In the genomic region with DNA sequence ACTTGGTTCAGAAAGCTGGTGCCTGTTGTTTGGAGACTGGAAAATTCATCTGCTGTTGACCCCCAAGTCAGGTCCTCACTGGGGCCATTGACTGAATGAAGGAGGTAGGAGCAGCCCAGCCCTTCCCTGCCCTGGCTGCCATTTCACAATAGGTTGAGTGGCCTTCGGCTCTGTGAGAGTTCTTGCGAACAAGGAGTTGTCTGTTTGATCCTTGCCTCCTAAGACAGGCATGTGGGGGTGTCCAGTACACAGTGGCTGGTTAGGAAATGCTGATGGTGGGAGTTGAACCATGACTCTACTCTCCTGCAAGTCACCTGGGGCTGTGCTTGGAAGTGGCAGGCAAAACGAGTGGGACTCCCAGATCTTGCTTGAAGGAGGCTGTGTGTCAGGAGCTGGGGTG, we compare ENCODE assay signal across 22 mouse cellular contexts. TPM values are rescaled to one million over a fixed set of nuclear protein-coding genes. Genes with fewer than 3 reads are reported as not detected.
DNase-seq lines count a peak whose midpoint lies in the region; ATAC-seq and TF ChIP-seq lines count a peak whose summit lies in the region.
"Had no signal": no experiment of that assay in that cellular context is flagged by ENCODE, and none has a peak within 500 bp of the region (broad histone marks: within the 10 kb centered on the region; RNA-seq: fewer than 3 reads in every experiment).

No protein-coding gene starts in this region.

- no peak overlapping the region for H3K9ac ChIP-seq in neural tube, embryonic 12.5 days
- H3K9ac ChIP-seq in neural tube, embryonic 15.5 days (replicated peaks), result no peak overlapping the region
- no peak overlapping the region for H3K9ac ChIP-seq in intestine, postnatal 0 days (ENCODE audit: low read depth, low read length)
- H3K9ac ChIP-seq: embryonic facial prominence, embryonic 12.5 days; embryonic facial prominence, embryonic 15.5 days; forebrain, embryonic 12.5 days; forebrain, embryonic 15.5 days; hindbrain, embryonic 12.5 days had no signal

- no peaks in the 10 kb centered on the region for H3K9me3 ChIP-seq in neural tube, embryonic 12.5 days
- H3K9me3 ChIP-seq in neural tube, embryonic 15.5 days (replicated peaks), result no peaks in the 10 kb centered on the region
- H3K9me3 ChIP-seq in intestine, postnatal 0 days (ENCODE audit: control insufficient read depth), result no peaks in the 10 kb centered on the region
- H3K9me3 ChIP-seq: embryonic facial prominence, embryonic 12.5 days; embryonic facial prominence, embryonic 15.5 days; forebrain, embryonic 12.5 days; forebrain, embryonic 15.5 days; hindbrain, embryonic 12.5 days had no signal

- ATAC-seq in neural tube, embryonic 12.5 days (ENCODE audit: low FRiP score, low read depth), result no peak
- ATAC-seq in neural tube, embryonic 15.5 days (ENCODE audit: low FRiP score), result no peak
- ATAC-seq in intestine, postnatal 0 days, result no peak
- no peak for ATAC-seq in megakaryocyte-erythroid progenitor cell, adult 5-6 weeks (replicated peaks; ENCODE audit: low FRiP score, low TSS enrichment, poor library complexity, severe bottlenecking)

- WGBS in neural tube, embryonic 12.5 days, result 72% methylated on average over 3 of the region's 3 CpGs
- 67% methylated on average over 3 of the region's 3 CpGs for WGBS in neural tube, embryonic 15.5 days
- WGBS in intestine, postnatal 0 days, result 45% methylated on average over 3 of the region's 3 CpGs

- peaks cover 25% of the 10 kb centered on the region for H3K27me3 ChIP-seq in neural tube, embryonic 12.5 days (replicated peaks)
- H3K27me3 ChIP-seq in neural tube, embryonic 15.5 days (replicated peaks), result peaks cover 18% of the 10 kb centered on the region; the same call in 1 of the 2 replicates
- H3K27me3 ChIP-seq in intestine, postnatal 0 days (replicated peaks; ENCODE audit: control insufficient read depth, insufficient read depth, low read length), result no peaks in the 10 kb centered on the region
- H3K27me3 ChIP-seq: CH12.LX; embryonic facial prominence, embryonic 12.5 days; embryonic facial prominence, embryonic 15.5 days had no signal

- H3K4me2 ChIP-seq in neural tube, embryonic 12.5 days (replicated peaks), result 0 out of 2 replicates have a peak overlapping the region, but pooled peaks have one; percentile 98
- H3K4me2 ChIP-seq in neural tube, embryonic 15.5 days, result no peak overlapping the region
- H3K4me2 ChIP-seq in intestine, postnatal 0 days (replicated peaks; ENCODE audit: low read depth), result no peak overlapping the region

- no peaks in the 10 kb centered on the region for H3K36me3 ChIP-seq in neural tube, embryonic 12.5 days
- no peaks in the 10 kb centered on the region for H3K36me3 ChIP-seq in neural tube, embryonic 15.5 days
- no peaks in the 10 kb centered on the region for H3K36me3 ChIP-seq in intestine, postnatal 0 days (ENCODE audit: control insufficient read depth, insufficient read depth)
- H3K36me3 ChIP-seq: embryonic facial prominence, embryonic 12.5 days; embryonic facial prominence, embryonic 15.5 days; forebrain, embryonic 12.5 days; forebrain, embryonic 15.5 days; hindbrain, embryonic 12.5 days had no signal

- DNase-seq in gonadal fat pad, adult 2 months (ENCODE audit: low read depth), result peak; percentile 58
- DNase-seq in heart, adult 9 months (ENCODE audit: low spot score in 2 of 2), result no peak
- DNase-seq in MN1 (ENCODE audit: low spot score), result no peak
- DNase-seq: adrenal gland, postnatal 10 days; adrenal gland, postnatal 36 days; cerebellum, adult 18-20 months; cerebellum, adult 9-10 months; cerebellum, postnatal 14 days; heart, adult 2 months had no signal

- H3K4me1 ChIP-seq in neural tube, embryonic 12.5 days, result peaks cover 25% of the 10 kb centered on the region
- H3K4me1 ChIP-seq in neural tube, embryonic 15.5 days, result peaks cover 36% of the 10 kb centered on the region
- peaks cover 7% of the 10 kb centered on the region for H3K4me1 ChIP-seq in intestine, postnatal 0 days (replicated peaks; ENCODE audit: control insufficient read depth, insufficient read depth, low read length)

- no peak overlapping the region for H3K4me3 ChIP-seq in neural tube, embryonic 12.5 days
- H3K4me3 ChIP-seq in neural tube, embryonic 15.5 days (replicated peaks), result no peak overlapping the region
- no peak overlapping the region for H3K4me3 ChIP-seq in intestine, postnatal 0 days (ENCODE audit: low read depth, low read length)

- no peak for TF ChIP-seq CTCF in intestine, postnatal 0 days (IDR thresholded peaks at IDR 0.05; ENCODE audit: low read depth)

- H3K27ac ChIP-seq in neural tube, embryonic 12.5 days, result no peak overlapping the region
- no peak overlapping the region for H3K27ac ChIP-seq in neural tube, embryonic 15.5 days (replicated peaks)
- H3K27ac ChIP-seq in intestine, postnatal 0 days (ENCODE audit: low read depth, low read length), result peak overlapping the region; percentile 94
- H3K27ac ChIP-seq: embryonic facial prominence, embryonic 12.5 days; embryonic facial prominence, embryonic 15.5 days; forebrain, embryonic 12.5 days; forebrain, embryonic 15.5 days; heart, adult 2 months; hindbrain, embryonic 12.5 days had no signal

RNA-seq across cellular contexts. Expression of a gene that starts 10.4 kb away (rescaled TPM):
- 21.0 and 21.4 TPM in 2 replicates for polyA plus RNA-seq in neural tube, embryonic 12.5 days (2016; fragmentation: Nextera tagmentation; extraction: Ambion mirVana)
- 29.3 and 33.6 TPM in 2 replicates for polyA plus RNA-seq in neural tube, embryonic 15.5 days (2015; fragmentation: Nextera tagmentation; extraction: Ambion mirVana)
- 102 and 140 TPM in 2 replicates for polyA plus RNA-seq in gonadal fat pad, adult 2 months (2012; rRNA removed)
- 68.5 and 83.0 TPM in 2 replicates for polyA plus RNA-seq in intestine, postnatal 0 days (2015; fragmentation: Nextera tagmentation; extraction: Ambion mirVana)
- total RNA-seq in megakaryocyte-erythroid progenitor cell, adult 5-6 weeks (2014; fragmentation: Nextera tagmentation), result 1.2 TPM in 1 of 2 replicates, not detected in the other
- total RNA-seq in megakaryocyte-erythroid progenitor cell, adult 5-6 weeks (2017), result 0.34 and 0.85 TPM in 2 replicates
- total RNA-seq: MEL had no signal

RNA-seq across cellular contexts. Expression of a gene that starts 40.1 kb away (rescaled TPM):
- polyA plus RNA-seq in neural tube, embryonic 12.5 days (2016; fragmentation: Nextera tagmentation; extraction: Ambion mirVana), result 2.6 and 4.3 TPM in 2 replicates
- 2.0 and 10.0 TPM in 2 replicates for polyA plus RNA-seq in neural tube, embryonic 15.5 days (2015; fragmentation: Nextera tagmentation; extraction: Ambion mirVana)
- polyA plus RNA-seq in gonadal fat pad, adult 2 months (2012; rRNA removed), result 26.7 and 37.2 TPM in 2 replicates
- 10.6 and 11.2 TPM in 2 replicates for polyA plus RNA-seq in intestine, postnatal 0 days (2015; fragmentation: Nextera tagmentation; extraction: Ambion mirVana)
- total RNA-seq in megakaryocyte-erythroid progenitor cell, adult 5-6 weeks (2014; fragmentation: Nextera tagmentation), result not detected in 2 replicates
- not detected in 2 replicates for total RNA-seq in megakaryocyte-erythroid progenitor cell, adult 5-6 weeks (2017)
- total RNA-seq: granulocyte monocyte progenitor cell, adult 5-6 weeks; hematopoietic stem cell, adult 5-6 weeks; MEL had no signal
